ENCODE assay signal across 9 mouse cellular contexts in genomic region chr12:29368820-29369175, GRCm38 (mm10).
DNase-seq lines count a peak whose midpoint lies in the region; ATAC-seq and TF ChIP-seq lines count a peak whose summit lies in the region.
"Had no signal": no experiment of that assay in that cellular context is flagged by ENCODE, and none has a peak within 500 bp of the region (broad histone marks: within the 10 kb centered on the region; RNA-seq: fewer than 3 reads in every experiment).

No protein-coding gene starts in this region.

- WGBS in lung, postnatal 0 days: 33% methylated on average over 5 of the region's 5 CpGs
- 44% methylated on average over 5 of the region's 5 CpGs for WGBS in intestine, embryonic 16.5 days
- WGBS in stomach, embryonic 15.5 days: 37% methylated on average over 5 of the region's 5 CpGs

- no peak overlapping the region for H3K27ac ChIP-seq in lung, postnatal 0 days (ENCODE audit: low read length)
- H3K27ac ChIP-seq in intestine, embryonic 16.5 days (ENCODE audit: low read length): no peak overlapping the region
- no peak overlapping the region for H3K27ac ChIP-seq in stomach, embryonic 15.5 days

- no peak for TF ChIP-seq EP300 in lung, postnatal 0 days (IDR thresholded peaks at IDR 0.05)

- TF ChIP-seq CTCF in lung, postnatal 0 days (IDR thresholded peaks at IDR 0.05): no peak

- H3K9ac ChIP-seq in lung, postnatal 0 days (replicated peaks; ENCODE audit: low read depth): no peak overlapping the region
- peak overlapping the region; percentile 23; the same call in 1 of the 2 replicates for H3K9ac ChIP-seq in intestine, embryonic 16.5 days (ENCODE audit: low read depth, low read length)
- H3K9ac ChIP-seq in stomach, embryonic 15.5 days: no peak overlapping the region

- H3K9me3 ChIP-seq in lung, postnatal 0 days (ENCODE audit: low read length): no peaks in the 10 kb centered on the region
- H3K9me3 ChIP-seq in intestine, embryonic 16.5 days (ENCODE audit: control insufficient read depth, low read length): no peaks in the 10 kb centered on the region
- H3K9me3 ChIP-seq in stomach, embryonic 15.5 days: no peaks in the 10 kb centered on the region

- H3K4me3 ChIP-seq in lung, postnatal 0 days (ENCODE audit: low read depth, low read length): no peak overlapping the region
- no peak overlapping the region for H3K4me3 ChIP-seq in intestine, embryonic 16.5 days (ENCODE audit: low read length)
- no peak overlapping the region for H3K4me3 ChIP-seq in stomach, embryonic 15.5 days (replicated peaks)
- H3K4me3 ChIP-seq: erythroblast, embryonic 14.5 days had no signal

- H3K4me2 ChIP-seq in lung, postnatal 0 days (replicated peaks; ENCODE audit: low read depth, low read length): peak overlapping the region; percentile 34; the same call in 1 of the 2 replicates
- H3K4me2 ChIP-seq in intestine, embryonic 16.5 days (ENCODE audit: low read depth, low read length): peak overlapping the region; percentile 41; the same call in 1 of the 2 replicates
- peak overlapping the region; percentile 40 for H3K4me2 ChIP-seq in stomach, embryonic 15.5 days

- no peaks in the 10 kb centered on the region for H3K36me3 ChIP-seq in lung, postnatal 0 days (ENCODE audit: insufficient read depth, low read length)
- no peaks in the 10 kb centered on the region for H3K36me3 ChIP-seq in intestine, embryonic 16.5 days (ENCODE audit: control insufficient read depth, insufficient read depth, low read length)
- H3K36me3 ChIP-seq in stomach, embryonic 15.5 days: no peaks in the 10 kb centered on the region

- H3K27me3 ChIP-seq in lung, postnatal 0 days (replicated peaks; ENCODE audit: insufficient read depth, low read length): no peaks in the 10 kb centered on the region
- no peaks in the 10 kb centered on the region for H3K27me3 ChIP-seq in intestine, embryonic 16.5 days (replicated peaks; ENCODE audit: control insufficient read depth, insufficient read depth, low read length)
- no peaks in the 10 kb centered on the region for H3K27me3 ChIP-seq in stomach, embryonic 15.5 days (replicated peaks)

- H3K4me1 ChIP-seq in lung, postnatal 0 days (ENCODE audit: insufficient read depth, low read depth, low read length): no peaks in the 10 kb centered on the region
- no peaks in the 10 kb centered on the region for H3K4me1 ChIP-seq in intestine, embryonic 16.5 days (ENCODE audit: control insufficient read depth, insufficient read depth, low read length)
- H3K4me1 ChIP-seq in stomach, embryonic 15.5 days: peaks cover 6% of the 10 kb centered on the region; the same call in 1 of the 2 replicates

- 0 out of 2 replicates have a peak, but pooled peaks have one; percentile 19 for ATAC-seq in lung, postnatal 0 days
- ATAC-seq in intestine, embryonic 16.5 days: no peak
- no peak for ATAC-seq in stomach, embryonic 15.5 days (ENCODE audit: insufficient read depth, low FRiP score, low read depth)
- ATAC-seq in erythroblast, adult 5-6 weeks (replicated peaks; ENCODE audit: low FRiP score, poor library complexity, severe bottlenecking): no peak

- DNase-seq in embryo, embryonic 11 days: peak; percentile 19
- no peak for DNase-seq in embryo, embryonic 10 days (ENCODE audit: low spot score)
- DNase-seq in lung, postnatal 0 days (ENCODE audit: low spot score): no peak
- no peak for DNase-seq in lung, postnatal 10 days
- no peak for DNase-seq in right cerebral cortex, postnatal 4 days
